Mouse (Mus musculus): ENCODE measurements at regions not wholly inside any gene's neighbourhood (a gene's known extent, or its start where the extent isn't known, plus 50 kb on each side); places are given as distances from the start of the nearest gene placed in this dataset.

GRCm38 (mm10) chr13:114654267-114654666, 163.8 kb upstream of the Mocs2 start:
- TF ChIP-seq CHD2 (IDR thresholded peaks at IDR 0.05; ENCODE audit: low read depth, low read length), result no peak
- TF ChIP-seq MAFK (IDR thresholded peaks at IDR 0.05; ENCODE audit: insufficient read depth, low read depth, low read length), result no peak
- TF ChIP-seq HCFC1 (IDR thresholded peaks at IDR 0.05; ENCODE audit: borderline replicate concordance, insufficient read depth, low read length), result no peak
- TF ChIP-seq ZNF384 (IDR thresholded peaks at IDR 0.05; ENCODE audit: low read depth, low read length), result no peak
- no peak for TF ChIP-seq ZC3H11A (IDR thresholded peaks at IDR 0.05; ENCODE audit: borderline replicate concordance, low read depth, low read length)
